Mouse (Mus musculus): ENCODE results near the gene Cyp4x1.
"Not testable (repeated sequence)": the region's sequence is repeated elsewhere in the genome, so short reads cannot be mapped to it uniquely, and the experiment has no call there.

DNA sequence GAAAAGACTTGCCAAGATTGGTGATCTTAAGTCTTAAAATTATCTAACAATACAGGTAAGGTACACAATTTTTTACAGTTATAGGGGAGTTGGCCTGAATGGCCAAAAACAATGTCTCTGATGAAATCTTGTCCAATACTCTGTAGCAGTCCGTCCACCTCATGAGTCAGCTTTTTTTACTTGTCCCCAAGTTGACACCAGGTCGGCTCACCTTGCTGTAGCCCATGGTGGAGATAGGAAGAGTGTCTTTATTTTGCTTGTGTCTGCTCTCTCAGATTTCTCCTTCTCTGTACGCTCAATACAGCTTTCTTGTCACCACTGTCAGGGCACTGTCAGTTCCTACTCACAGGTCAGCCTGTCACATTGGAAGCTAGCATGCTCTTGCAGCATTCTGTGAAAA, 24.9 kb upstream of the Cyp4x1 start:
- TF ChIP-seq CTCF, POLR2A (IDR thresholded peaks at IDR 0.05; ENCODE audit: extremely low read depth, insufficient read depth, low read length): not testable (repeated sequence)
